Mouse (Mus musculus) E14TG2a.4 (cell line): ENCODE measurements around the gene Add2.

Experiments
- H3K27me3 ChIP-seq: 2 replicates; pipeline ENCODE4 v1.6.1; 2014; ENCODE audit warnings: low read length, control low read depth; ENCODE audit not compliant: insufficient read depth
- H3K36me3 ChIP-seq: 2 replicates; pipeline ENCODE4 v1.6.1; 2014; ENCODE audit warnings: low read length, control low read depth; ENCODE audit not compliant: insufficient read depth
- H3K4me1 ChIP-seq: replicated peaks from 2 replicates; pipeline ENCODE4 v1.6.1; 2014; ENCODE audit warnings: low read depth, low read length, control low read depth
- H3K4me3 ChIP-seq: replicated peaks from 2 replicates; pipeline ENCODE4 v1.5.1; 2014; ENCODE audit warnings: mild to moderate bottlenecking, low read length
- H3K9me3 ChIP-seq: 2 replicates; pipeline ENCODE4 v1.6.1; 2014; ENCODE audit warnings: low read length, control low read depth
- CTCF ChIP-seq: conservative IDR thresholded peaks from 2 replicates; pipeline ENCODE4 v1.5.1; 2014; ENCODE audit warnings: low read length
- NANOG ChIP-seq: IDR thresholded peaks from 2 replicates; pipeline ENCODE4 v1.6.1; 2014; ENCODE audit warnings: borderline replicate concordance, low read length, mixed read lengths
- POU5F1 ChIP-seq: IDR thresholded peaks from 2 replicates; pipeline ENCODE4 v1.6.1; 2014; ENCODE audit warnings: low read length, borderline replicate concordance

The Add2 gene

GRCm38 (mm10) chr6:86128504-86128903, 100.0 kb downstream of the Add2 start:
- H3K4me1 ChIP-seq = peaks cover 30% of the 10 kb centered on the region
- peaks cover 5% of the 10 kb centered on the region; the same call in 1 of the 2 replicates for H3K27me3 ChIP-seq
- no peak overlapping the region for H3K4me3 ChIP-seq
- no peaks in the 10 kb centered on the region for H3K9me3 ChIP-seq
- TF ChIP-seq CTCF (peak; percentile 37; the same call in 1 of the 2 replicates), POU5F1 (no peak), NANOG (peak; percentile 32; the same call in 1 of the 2 replicates)
- no peaks in the 10 kb centered on the region for H3K36me3 ChIP-seq

- no peak overlapping the region for H3K4me3 ChIP-seq
- TF ChIP-seq CTCF = no peak
- no peak for TF ChIP-seq NANOG
- peaks cover 5% of the 10 kb centered on the region; the same call in 1 of the 2 replicates for H3K27me3 ChIP-seq
- H3K4me1 ChIP-seq = peaks cover 30% of the 10 kb centered on the region
- H3K36me3 ChIP-seq = no peaks in the 10 kb centered on the region
- H3K9me3 ChIP-seq = no peaks in the 10 kb centered on the region
Observed at GRCm38 (mm10) chr6:86129872-86130498, 101.5 kb downstream of the Add2 start.

DNA sequence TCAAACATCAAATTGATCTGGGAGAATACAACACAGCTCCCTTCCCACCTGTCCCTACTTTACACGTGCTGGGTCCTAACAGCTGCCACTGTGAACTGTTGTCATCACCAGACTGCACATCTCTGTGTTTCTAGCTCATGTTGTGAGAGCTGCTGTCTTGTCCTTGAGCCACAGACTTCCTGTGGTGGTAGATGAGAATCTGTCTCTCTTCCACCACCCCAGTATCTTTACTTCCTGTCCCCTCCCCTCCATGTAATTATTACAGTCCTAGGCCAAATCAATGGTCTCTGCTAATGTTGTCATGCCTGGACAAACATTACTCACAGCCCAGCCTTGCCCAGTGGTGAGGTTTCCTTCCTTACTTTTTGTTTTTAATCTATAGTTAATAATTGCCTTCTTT, 105.4 kb downstream of the Add2 start:
- Histone ChIP-seq H3K36me3 (no peaks in the 10 kb centered on the region), H3K9me3 (no peaks in the 10 kb centered on the region), H3K4me3 (no peak overlapping the region), H3K4me1 (peaks cover 8% of the 10 kb centered on the region), H3K27me3 (peaks cover 5% of the 10 kb centered on the region)
- no peak for TF ChIP-seq POU5F1
- TF ChIP-seq CTCF = no peak
- TF ChIP-seq NANOG = no peak

DNA sequence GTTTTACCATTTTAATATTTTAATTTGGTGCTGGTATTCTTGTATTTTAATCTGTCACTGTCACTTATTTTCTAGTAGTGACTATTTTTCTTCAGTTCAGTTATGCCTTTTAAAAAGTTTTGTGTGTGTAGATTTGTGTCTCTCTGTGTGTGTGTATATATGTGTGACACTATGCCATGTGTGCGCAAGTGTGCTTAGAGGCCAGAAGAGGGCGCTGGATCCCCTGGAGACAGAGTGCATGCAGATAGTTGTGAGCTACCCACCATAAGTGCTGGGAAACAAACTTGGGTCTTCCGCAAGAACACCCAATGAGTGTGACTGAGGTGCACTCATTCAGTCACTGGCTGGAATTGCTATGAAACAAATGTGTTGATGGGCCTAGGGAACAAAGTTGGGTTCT, 107.7 kb downstream of the Add2 start:
- no peaks in the 10 kb centered on the region for H3K4me1 ChIP-seq
- H3K27me3 ChIP-seq = peaks cover 5% of the 10 kb centered on the region; the same call in 1 of the 2 replicates
- TF ChIP-seq CTCF (peak; percentile 54), POU5F1 (no peak)
- no peaks in the 10 kb centered on the region for H3K9me3 ChIP-seq
- no peak overlapping the region for H3K4me3 ChIP-seq
- no peaks in the 10 kb centered on the region for H3K36me3 ChIP-seq

DNA sequence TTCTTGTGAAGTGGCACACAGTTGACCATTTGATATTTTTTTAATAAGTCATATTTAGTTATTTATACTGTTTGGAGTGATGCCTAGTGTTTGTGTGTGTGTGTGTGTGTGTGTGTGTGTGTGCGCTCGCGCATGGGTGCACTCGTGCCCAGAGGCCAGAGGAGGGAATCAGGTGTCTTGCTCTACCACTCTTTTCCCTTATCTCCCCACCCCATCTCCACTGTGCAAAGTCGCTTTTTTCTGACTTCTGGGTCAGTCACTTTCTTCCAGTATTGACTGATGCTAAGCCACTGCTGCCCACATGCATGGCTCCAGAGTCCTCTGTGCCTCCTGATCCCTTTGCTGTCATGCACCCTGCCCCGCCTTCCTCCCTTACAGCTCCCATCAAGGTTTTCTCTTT, 112.8 kb downstream of the Add2 start:
- Histone ChIP-seq H3K4me3 (no peak overlapping the region), H3K9me3 (peaks cover 6% of the 10 kb centered on the region), H3K36me3 (no peaks in the 10 kb centered on the region), H3K27me3 (peaks cover 5% of the 10 kb centered on the region; the same call in 1 of the 2 replicates), H3K4me1 (no peaks in the 10 kb centered on the region)
- TF ChIP-seq NANOG = no peak
- TF ChIP-seq POU5F1 = no peak
- TF ChIP-seq CTCF = no peak

- H3K4me3 ChIP-seq = no peak overlapping the region
- TF ChIP-seq NANOG = no peak
- TF ChIP-seq CTCF = peak; percentile 73
- H3K4me1 ChIP-seq = no peaks in the 10 kb centered on the region
- H3K36me3 ChIP-seq = no peaks in the 10 kb centered on the region
- H3K27me3 ChIP-seq = peaks cover 5% of the 10 kb centered on the region; the same call in 1 of the 2 replicates
- peaks cover 6% of the 10 kb centered on the region for H3K9me3 ChIP-seq
Observed at GRCm38 (mm10) chr6:86141820-86142219, 113.3 kb downstream of the Add2 start.

DNA sequence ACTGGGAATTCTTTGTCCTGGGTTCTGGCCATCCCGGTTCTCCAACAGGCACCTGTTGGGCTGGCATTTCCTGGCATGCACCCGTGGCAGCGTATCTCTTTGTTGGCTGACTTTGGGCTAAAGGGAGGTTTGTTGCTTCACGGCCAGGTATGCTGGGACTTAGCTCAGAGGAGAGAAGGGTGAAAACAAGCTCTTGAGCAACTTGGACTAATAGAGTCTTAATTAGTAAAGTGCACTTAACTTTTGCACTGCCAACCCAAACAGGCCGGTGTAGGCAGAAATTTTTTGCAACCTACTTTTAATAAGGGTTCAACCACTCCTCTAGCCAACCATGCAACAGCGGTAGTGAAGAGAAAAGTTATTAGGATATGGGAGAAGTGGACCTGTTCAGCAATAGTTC, 116.5 kb downstream of the Add2 start:
- no peak for TF ChIP-seq NANOG
- no peak for TF ChIP-seq CTCF
- no peak for TF ChIP-seq POU5F1
- H3K4me1 ChIP-seq = no peaks in the 10 kb centered on the region
- no peak overlapping the region for H3K4me3 ChIP-seq
- no peaks in the 10 kb centered on the region for H3K36me3 ChIP-seq
- peaks cover 6% of the 10 kb centered on the region for H3K9me3 ChIP-seq
- peaks cover 8% of the 10 kb centered on the region; the same call in 1 of the 2 replicates for H3K27me3 ChIP-seq

- no peaks in the 10 kb centered on the region for H3K4me1 ChIP-seq
- H3K9me3 ChIP-seq = peaks cover 13% of the 10 kb centered on the region
- H3K36me3 ChIP-seq = no peaks in the 10 kb centered on the region
- H3K27me3 ChIP-seq = peaks cover 7% of the 10 kb centered on the region; the same call in 1 of the 2 replicates
- no peak overlapping the region for H3K4me3 ChIP-seq
- TF ChIP-seq POU5F1 (no peak), NANOG (no peak), CTCF (no peak)
Observed at GRCm38 (mm10) chr6:86148518-86148917, 120.0 kb downstream of the Add2 start.

- Histone ChIP-seq H3K9me3 (peaks cover 13% of the 10 kb centered on the region), H3K36me3 (no peaks in the 10 kb centered on the region), H3K4me3 (no peak overlapping the region), H3K27me3 (peaks cover 9% of the 10 kb centered on the region; the same call in 1 of the 2 replicates), H3K4me1 (no peaks in the 10 kb centered on the region)
- TF ChIP-seq POU5F1 = no peak
- no peak for TF ChIP-seq NANOG
- TF ChIP-seq CTCF = no peak
Observed at GRCm38 (mm10) chr6:86149001-86149400, 120.5 kb downstream of the Add2 start.
